Mouse (Mus musculus): ENCODE measurements around the gene Thtpa.

GRCm38 (mm10) chr14:55139313-55139712 lies 44.7 kb downstream of the Thtpa start:
- TF ChIP-seq POLR2A (IDR thresholded peaks at IDR 0.05; ENCODE audit: control insufficient read depth, low read depth, low read length) (no peak), CTCF (IDR thresholded peaks at IDR 0.05; ENCODE audit: control insufficient read depth, insufficient read depth, insufficient replicate concordance, low read depth, low read length) (no peak)

All from testis, adult 2 months (tissue).